Mouse (Mus musculus) C2C12 (cell line): ENCODE data around the gene Nob1.

Experiments used
- CEBPB ChIP-seq: IDR thresholded peaks from one replicate; pipeline ENCODE4 v1.6.1; 2011; ENCODE audit warnings: low read depth, mild to moderate bottlenecking, control low read depth, moderate library complexity
- CTCF ChIP-seq: IDR thresholded peaks from one replicate; pipeline ENCODE4 v1.5.1; 2011; ENCODE audit not compliant: control insufficient read depth, insufficient read depth, insufficient read length
- FOSL1 ChIP-seq: IDR thresholded peaks from one replicate; pipeline ENCODE4 v1.8.0; 2011; ENCODE audit warnings: mild to moderate bottlenecking, low read length; ENCODE audit not compliant: poor library complexity, insufficient read depth, severe bottlenecking
- MAX ChIP-seq: IDR thresholded peaks from one replicate; pipeline ENCODE4 v1.6.1; 2011; ENCODE audit warnings: mild to moderate bottlenecking, control low read depth
- MYOG ChIP-seq: IDR thresholded peaks from one replicate; pipeline ENCODE4 v1.6.1; 2011; ENCODE audit not compliant: control insufficient read depth, insufficient read length; ENCODE audit errors: extremely low read depth
- USF1 ChIP-seq: IDR thresholded peaks from one replicate; pipeline ENCODE4 v1.6.1; 2011; ENCODE audit warnings: low read depth, mild to moderate bottlenecking, control low read depth, moderate library complexity

- TF ChIP-seq MYOG, result no peak
- no peak for TF ChIP-seq CTCF
- TF ChIP-seq USF1, result no peak
- TF ChIP-seq CEBPB, result no peak
- no peak for TF ChIP-seq MAX
- TF ChIP-seq FOSL1, result no peak
Observed at GRCm38 (mm10) chr8:107390476-107391135, 34.2 kb downstream of the Nob1 start.
